Mouse (Mus musculus) adrenal gland, postnatal 14 days (tissue): ENCODE measurements at regions not wholly inside any gene's neighbourhood (a gene's known extent, or its start where the extent isn't known, plus 50 kb on each side); places are given as distances from the start of the nearest gene placed in this dataset.

ENCODE experiments used
- DNase-seq: peaks from one replicate; pipeline ENCODE4 v3.0.0; 2021; ENCODE audit warnings: mixed read lengths

DNA sequence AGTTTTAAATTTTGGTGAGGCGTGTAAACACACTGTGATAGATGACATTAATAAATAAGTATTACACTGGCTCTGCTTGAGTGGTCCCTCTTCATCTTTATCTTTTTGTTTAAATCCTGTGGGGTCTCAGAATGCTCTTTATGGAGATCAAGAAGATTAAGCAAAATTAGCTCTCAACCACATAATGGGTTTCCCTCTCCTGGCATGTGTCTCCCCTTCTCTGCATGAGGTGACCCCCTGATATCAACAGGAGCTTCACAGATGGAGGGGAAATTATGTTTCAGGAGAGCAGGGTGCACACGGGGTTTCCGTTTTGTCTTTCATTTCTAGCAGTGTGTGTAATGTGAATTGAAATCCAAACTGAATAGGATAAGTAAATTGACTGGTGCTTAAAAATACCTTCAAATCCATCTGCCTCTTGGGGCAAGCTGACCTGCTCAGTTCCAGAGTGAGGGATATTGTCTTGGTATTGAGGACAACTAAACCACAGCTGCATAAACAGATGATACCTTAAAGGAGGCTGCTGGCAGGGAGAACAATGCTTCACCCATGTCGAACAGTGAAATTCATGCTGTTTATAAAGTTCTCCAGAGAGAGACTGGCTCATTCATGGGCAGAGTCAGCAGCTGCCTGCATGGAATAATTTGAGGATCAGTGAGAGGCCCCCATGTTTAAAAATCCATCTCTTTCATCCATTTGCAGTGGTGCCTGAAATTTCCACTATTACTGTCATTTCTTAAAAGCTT lies 518.3 kb upstream of the Nr2f1 start:
- DNase-seq, result no peak

DNA sequence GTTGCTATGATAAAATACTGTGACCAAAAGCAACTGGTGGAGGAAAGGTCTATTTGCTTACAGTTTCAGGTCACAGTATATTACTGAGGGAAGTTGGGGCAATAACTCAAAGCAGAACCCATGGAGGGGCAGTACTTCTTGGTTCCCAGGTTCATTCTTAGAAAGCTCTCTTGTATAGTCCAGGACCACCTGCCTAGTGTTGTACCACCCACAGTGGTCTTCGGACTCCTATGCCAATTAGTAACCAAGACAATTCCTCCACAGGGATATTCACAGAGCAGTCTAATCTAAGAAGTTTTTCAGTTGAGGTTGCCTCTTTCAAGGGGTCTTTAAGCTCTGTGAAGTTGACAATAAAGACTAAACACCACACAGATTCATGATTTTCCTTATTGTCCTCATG lies 517.6 kb upstream of the Nr2f1 start:
- DNase-seq, result no peak

- no peak for DNase-seq
These were observed 505.1 kb upstream of the Nr2f1 start for GRCm38 (mm10) chr13:78704693-78705092.

DNA sequence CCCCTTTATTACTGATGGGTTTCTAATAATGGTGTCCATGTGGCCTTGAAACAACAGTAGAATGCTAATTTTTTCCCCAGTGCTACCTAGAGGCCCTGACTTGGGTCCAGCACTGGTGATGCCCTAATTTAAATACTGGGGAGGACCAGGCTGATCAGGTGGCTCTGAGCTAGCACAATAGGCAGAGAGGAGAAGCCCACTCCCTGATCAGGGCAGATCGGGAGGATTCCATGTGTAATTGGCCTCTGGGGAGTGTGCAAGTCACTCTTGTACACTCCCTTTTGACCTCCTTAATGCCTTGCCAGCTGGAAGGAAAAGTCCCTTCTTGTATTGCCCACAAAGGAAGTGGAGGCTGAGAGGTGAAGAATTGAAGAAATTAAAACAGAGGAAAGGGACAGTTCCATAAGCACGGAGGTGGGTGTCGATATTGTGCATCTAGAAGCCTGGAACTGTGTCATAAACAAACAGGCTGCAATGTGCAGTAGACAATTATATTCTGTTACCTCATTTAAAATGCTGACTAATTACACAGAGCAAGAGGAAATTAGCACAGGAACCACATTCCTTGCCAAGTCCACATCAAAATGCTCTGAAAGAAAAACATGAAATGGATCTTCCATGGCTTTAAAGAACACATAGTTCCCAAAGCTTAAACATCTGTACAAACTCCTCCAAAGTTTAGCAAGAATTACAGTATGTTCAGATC lies 498.4 kb upstream of the Nr2f1 start:
- peak; percentile 6 for DNase-seq

GRCm38 (mm10) chr13:78679255-78679895 lies 479.8 kb upstream of the Nr2f1 start:
- peak; percentile 21 for DNase-seq

GRCm38 (mm10) chr13:78678241-78678640 lies 478.7 kb upstream of the Nr2f1 start:
- no peak for DNase-seq

- DNase-seq, result no peak
These were observed 458.7 kb upstream of the Nr2f1 start for GRCm38 (mm10) chr13:78658285-78658684.

DNA sequence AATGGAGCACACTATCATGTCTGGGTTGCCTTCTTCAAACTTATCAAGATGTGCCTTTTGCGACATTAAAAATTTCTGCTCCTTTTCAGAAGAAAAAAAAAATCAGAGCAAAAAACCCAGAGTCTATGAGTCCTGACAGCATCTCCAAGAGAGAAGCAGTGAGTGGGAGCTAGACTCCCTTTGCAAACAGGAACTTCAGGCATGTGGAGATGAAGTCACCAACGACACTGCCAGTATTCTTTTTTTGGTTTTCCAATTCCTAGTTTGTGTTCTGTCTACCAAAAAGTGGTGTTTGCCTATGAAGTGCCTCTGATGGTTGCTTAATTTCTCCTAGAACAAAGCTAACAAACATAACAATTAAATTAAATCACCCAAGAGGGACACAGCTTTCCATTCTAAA lies 457.2 kb upstream of the Nr2f1 start:
- no peak for DNase-seq

DNA sequence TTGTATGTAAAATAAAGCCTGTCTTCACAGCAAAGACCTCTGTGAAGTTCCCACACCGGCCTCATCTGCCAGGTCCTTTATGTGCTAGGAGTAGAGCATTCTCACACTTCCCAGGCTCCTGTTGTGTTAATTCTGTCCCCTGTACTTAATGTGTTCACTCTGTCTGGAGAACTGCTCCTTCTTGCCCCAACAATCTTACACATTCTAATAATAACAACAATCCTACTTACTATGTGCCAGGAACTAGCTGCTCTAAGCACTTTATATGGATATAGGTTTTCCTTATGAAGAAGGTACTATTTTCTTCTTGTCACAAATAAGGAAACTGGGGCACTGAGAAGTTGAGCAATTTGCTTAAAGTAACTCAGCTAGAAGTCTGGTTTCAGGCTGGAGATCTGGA lies 456.6 kb upstream of the Nr2f1 start:
- DNase-seq, result no peak

DNA sequence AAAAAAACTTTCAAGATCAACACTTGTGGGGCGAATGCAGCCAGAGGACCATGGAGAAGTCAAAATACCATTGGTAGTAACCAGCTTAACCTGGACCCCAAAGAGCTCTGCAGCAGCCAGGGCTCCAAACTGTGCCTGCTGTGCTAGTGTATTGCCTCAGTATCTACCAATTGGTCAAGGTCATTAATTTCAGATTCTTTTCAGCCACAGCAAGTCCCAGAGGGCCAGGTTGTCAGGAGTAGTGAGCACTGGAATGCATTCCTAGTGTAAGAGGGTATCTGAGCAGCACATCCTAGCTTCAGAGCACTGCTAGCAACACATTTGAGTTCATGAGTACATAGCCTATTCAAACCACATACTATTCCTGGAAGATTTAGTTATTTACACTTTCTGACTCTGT lies 451.3 kb upstream of the Nr2f1 start:
- DNase-seq, result no peak

DNA sequence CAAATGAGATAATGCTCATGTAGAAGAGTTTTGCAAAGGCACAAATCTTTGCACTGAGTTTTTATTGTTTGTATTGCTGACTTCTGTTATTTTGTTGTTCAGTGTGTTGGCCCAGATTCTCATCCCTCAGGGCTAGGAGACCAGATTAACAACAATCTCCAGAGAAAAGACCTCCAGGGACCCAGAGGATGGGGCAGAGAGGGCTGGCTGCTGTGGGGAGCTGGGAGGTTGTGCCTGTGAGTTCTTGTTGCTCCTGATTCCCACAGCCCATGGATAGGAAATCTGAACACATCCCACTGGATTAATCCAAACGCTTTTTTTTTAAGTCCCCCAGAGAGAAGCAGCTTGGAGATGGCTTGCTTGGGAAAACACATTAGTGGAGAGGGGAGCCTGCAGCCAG lies 445.0 kb upstream of the Nr2f1 start:
- no peak for DNase-seq

- DNase-seq, result no peak
These were observed 443.5 kb upstream of the Nr2f1 start for GRCm38 (mm10) chr13:78643023-78643422.

DNA sequence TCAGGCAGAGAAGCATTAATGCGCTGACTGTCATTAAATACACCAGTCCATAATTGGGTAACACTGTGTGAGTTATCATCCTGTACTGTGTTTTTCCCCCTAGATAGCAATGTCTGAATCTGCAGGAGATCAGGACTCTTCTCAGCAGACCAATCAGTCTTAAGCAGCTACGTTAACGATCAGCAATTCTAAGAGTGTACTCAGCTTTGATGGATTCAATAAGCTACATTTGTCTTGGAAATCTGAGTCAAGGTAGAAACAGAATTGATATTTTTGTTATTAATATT lies 442.8 kb upstream of the Nr2f1 start:
- no peak for DNase-seq

DNA sequence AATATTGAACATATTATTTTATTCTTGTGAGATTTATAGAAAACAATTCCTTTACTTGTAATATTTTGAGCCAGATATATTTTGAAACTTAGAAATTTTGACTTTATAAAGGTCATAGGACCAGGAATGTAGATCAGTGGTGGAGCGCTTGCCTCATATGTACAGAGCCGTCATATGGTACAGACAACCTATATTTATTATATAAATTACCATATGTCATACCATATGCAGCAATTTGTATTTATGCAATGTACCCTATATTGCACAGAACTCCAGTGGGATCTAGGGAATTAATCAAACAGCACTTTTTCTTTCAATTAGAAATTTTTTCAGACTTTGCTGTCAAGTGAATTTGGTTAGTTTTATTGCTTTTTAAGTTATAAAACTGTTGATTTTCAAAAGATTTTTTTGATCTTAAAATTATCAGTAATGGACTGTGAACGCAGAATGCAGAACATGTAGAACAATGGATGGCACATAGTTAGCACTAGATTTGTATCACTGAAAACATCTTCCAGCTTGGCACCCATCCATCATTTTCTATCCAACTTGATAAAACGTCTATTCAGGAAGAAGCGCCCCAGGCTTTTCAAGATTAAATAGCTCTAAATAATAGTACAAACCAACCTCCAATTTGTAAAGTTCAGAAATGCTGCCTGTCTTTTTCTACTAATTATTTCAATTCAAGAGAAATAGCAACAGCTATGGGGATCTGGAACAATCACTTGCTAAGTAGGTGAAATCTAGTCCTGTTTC lies 442.3 kb upstream of the Nr2f1 start:
- no peak for DNase-seq

DNA sequence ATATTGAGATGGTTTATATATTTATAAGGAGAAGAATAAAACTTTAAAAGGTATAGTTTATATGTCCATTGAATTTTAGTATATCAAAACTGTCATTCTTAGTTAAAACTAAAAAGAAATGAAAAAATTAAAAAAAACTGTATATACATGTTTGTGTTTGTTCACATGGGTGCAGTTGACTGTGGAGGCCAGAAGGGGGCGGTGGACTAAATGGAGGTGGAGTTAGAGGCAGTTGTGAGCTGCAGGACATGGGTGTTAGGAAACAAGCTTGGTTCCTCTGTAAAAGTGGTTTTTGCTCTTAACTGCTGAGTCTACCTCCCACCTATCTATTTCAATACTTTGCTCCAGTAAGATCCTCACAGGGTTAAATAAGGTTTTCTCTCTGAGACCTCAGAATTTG lies 440.8 kb upstream of the Nr2f1 start:
- DNase-seq, result no peak

- DNase-seq, result no peak
These were observed 438.9 kb upstream of the Nr2f1 start for GRCm38 (mm10) chr13:78638462-78638861.

DNA sequence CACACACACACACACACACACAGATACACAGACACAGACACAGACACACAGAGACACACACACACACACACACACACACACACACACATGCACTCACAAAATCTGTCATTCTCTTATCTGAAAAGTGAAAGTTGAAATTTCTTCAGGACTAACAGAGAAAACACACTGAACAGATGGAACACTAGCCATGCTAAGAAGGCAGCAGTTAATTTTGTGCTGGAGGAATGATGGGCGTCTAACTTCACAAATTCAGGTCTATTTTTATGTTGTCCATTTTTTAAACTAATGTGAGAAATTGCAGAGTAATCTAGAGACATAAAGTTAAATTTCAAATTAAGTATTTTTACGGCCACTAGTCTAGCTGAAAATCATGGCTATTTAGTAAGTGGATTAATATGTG lies 432.1 kb upstream of the Nr2f1 start:
- no peak for DNase-seq

DNA sequence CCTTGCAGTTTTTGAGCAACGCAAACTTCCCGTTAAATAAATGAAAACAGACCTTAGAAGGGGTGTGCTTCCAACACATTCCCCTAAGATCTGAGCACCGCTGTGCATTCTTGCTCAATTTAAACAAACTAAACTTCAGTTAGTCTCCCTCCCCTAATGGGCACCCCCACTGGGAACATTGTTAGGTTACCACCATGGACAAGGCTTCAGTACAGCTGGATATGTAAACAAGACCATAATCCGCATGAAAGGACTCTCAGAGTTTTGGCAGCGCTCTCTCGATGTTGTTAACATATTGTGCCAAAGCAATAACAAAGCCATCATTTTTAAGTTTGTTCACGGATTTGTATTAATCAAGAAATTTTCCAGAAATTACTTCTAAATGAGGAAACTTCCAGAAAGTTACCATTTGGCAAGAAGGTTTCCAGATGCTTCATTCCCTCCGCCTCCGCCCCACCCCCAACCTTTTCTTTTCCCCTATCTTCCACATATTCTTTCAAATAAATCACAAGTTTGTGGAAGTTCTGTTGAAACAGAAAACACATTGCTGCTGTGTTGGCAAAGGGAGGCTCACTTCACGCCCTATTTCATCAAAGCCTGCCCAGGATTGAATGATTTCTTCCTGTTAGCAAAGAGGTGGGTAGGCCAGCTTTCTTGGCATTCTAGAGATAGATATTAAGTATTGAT lies 429.6 kb upstream of the Nr2f1 start:
- no peak for DNase-seq

DNA sequence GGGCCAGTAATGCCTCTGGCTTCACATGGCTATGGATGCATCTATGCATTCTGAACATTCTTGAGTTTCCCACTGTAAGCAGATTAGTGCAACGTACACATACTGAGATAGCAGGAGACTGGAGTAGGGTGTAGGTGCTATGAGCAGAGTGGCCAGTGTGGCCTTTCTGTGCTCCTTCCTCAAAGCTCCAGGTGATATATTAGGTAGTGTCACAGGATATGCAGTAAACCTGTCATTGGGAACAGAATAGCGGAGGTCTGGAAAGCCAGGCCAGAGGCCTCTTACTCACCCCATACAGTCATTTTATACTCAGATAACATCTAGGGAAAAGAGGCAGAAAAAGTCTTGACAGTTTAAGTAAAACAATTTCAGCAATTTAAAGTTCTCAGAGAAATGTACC lies 424.1 kb upstream of the Nr2f1 start:
- no peak for DNase-seq

GRCm38 (mm10) chr13:78602861-78603211 lies 403.3 kb upstream of the Nr2f1 start:
- DNase-seq, result no peak

DNA sequence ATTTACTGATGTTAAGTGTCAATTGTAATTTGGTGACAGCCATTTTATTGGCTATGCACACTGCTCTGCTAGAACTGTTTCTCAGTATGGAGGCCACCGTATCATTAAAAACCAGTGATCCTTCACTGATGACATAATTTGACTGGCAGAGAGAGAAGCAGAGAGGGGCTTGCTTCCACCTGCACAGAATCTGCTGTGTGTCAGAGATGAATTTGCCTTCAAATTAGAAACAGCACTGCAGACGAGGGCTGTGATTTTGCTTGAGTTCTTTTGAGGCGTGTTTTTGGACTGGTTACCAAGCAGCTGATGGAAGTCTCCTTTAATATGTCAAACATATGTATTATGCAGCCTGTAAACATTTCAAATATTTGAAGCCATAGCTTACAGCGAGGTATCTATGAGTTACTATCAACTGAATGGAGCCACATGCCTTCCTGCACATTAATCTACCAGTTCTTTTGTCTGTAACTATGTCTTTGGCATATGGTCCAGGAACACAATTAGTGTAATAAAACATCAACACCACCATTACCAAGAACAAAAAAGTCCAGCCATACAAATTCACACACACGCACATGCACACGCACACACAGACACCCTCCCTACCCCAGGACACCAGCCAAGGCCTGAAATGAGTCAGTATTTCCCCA lies 402.8 kb upstream of the Nr2f1 start:
- DNase-seq, result no peak
